Mouse (Mus musculus) heart, postnatal 0 days (tissue): ENCODE results near the gene Trim2. TPM values are rescaled to one million over a fixed set of nuclear protein-coding genes. Genes with fewer than 3 reads are reported as not detected.
A peak's percentile ranks its signal among the peaks of the same experiment; 100 is the strongest.

Experiments used
- ATAC-seq: fragments of 200-750 bp; cut with Nextera tagmentation; 2 replicates; pipeline ENCODE4 v1.8.0; 2017; ENCODE audit warnings: low read depth, moderate number of reproducible peaks, moderate library complexity; ENCODE audit not compliant: insufficient read depth
- DNase-seq: peaks from one replicate; pipeline ENCODE4 v3.0.0-alpha.2; 2016; ENCODE audit warnings: low spot score
- H3K27ac ChIP-seq: fragments of 300-500 bp; sonication (generic); 2 replicates; pipeline ENCODE4 v1.5.1; 2014; ENCODE audit warnings: low read depth, mild to moderate bottlenecking
- H3K27me3 ChIP-seq: fragments of 300-500 bp; sonication (generic); 2 replicates; pipeline ENCODE4 v1.6.1; 2014; ENCODE audit warnings: low read length, mixed read lengths; ENCODE audit not compliant: control insufficient read depth, insufficient read depth
- H3K36me3 ChIP-seq: fragments of 300-500 bp; sonication (generic); replicated peaks from 2 replicates; pipeline ENCODE4 v1.6.1; 2014; ENCODE audit warnings: low read length, mixed read lengths; ENCODE audit not compliant: control insufficient read depth, insufficient read depth
- H3K4me1 ChIP-seq: fragments of 300-500 bp; sonication (generic); 2 replicates; pipeline ENCODE4 v1.6.1; 2014; ENCODE audit warnings: antibody characterized with exemption; ENCODE audit not compliant: control insufficient read depth, insufficient read depth
- H3K4me2 ChIP-seq: fragments of 300-500 bp; sonication (generic); 2 replicates; pipeline ENCODE4 v1.6.1; 2014; ENCODE audit warnings: low read depth, mild to moderate bottlenecking, low read length, moderate library complexity
- H3K4me3 ChIP-seq: fragments of 300-500 bp; sonication (generic); 2 replicates; pipeline ENCODE4 v1.5.1; 2014; ENCODE audit warnings: low read depth, low read length
- H3K9ac ChIP-seq: fragments of 300-500 bp; sonication (generic); replicated peaks from 2 replicates; pipeline ENCODE4 v1.6.1; 2014; ENCODE audit warnings: low read depth, low read length, mixed read lengths
- H3K9me3 ChIP-seq: fragments of 300-500 bp; sonication (generic); replicated peaks from 2 replicates; pipeline ENCODE4 v1.6.1; 2016; ENCODE audit warnings: low read length; ENCODE audit not compliant: control insufficient read depth
- CTCF ChIP-seq: IDR thresholded peaks from 2 replicates; pipeline ENCODE4 v1.5.1; 2016; ENCODE audit warnings: antibody characterized with exemption, control low read depth, low read depth
- EP300 ChIP-seq: IDR thresholded peaks from 2 replicates; pipeline ENCODE4 v1.6.1; 2016; ENCODE audit warnings: antibody characterized with exemption, low read depth
- WGBS: fragments of 180-500 bp; shearing (Covaris S2); extraction: QIAGEN DNeasy Blood & Tissue Kit; methylation state at CpG from one replicate; pipeline ENCODE4 v1.1.7; 2014; 5-methylcytosine and 5-hydroxymethylcytosine counted together
- polyA plus RNA-seq: library from polyadenylated mRNA; unstranded; fragments of >200 nt; fragmentation: Nextera tagmentation; extraction: Ambion mirVana; gene quantifications from 2 replicates; pipeline ENCODE4 v1.2.1, GENCODE M21; 2015
- total RNA-seq: library from RNA; depleted of rRNA; stranded (reverse); fragments of >200 nt; gene quantifications from 2 replicates; pipeline ENCODE4 v1.2.3, GENCODE M21; 2014; ENCODE audit warnings: low replicate concordance

The Trim2 gene
- total and polyA plus RNA-seq, 2 experiments from 2014 or later, result 6.0 to 6.1 TPM

- H3K36me3 ChIP-seq, result no peaks in the 10 kb centered on the region
- 55% methylated on average over 22 of the region's 22 CpGs for WGBS
- 0 out of 2 replicates have a peak, but pooled peaks cover 3% of the 10 kb centered on the region for H3K27me3 ChIP-seq
- no peak overlapping the region for H3K4me3 ChIP-seq
- no peak overlapping the region for H3K9ac ChIP-seq
- TF ChIP-seq CTCF (peak; percentile 55), EP300 (no peak)
- DNase-seq, result no peak
- H3K27ac ChIP-seq, result no peak overlapping the region
- no peak for ATAC-seq
- peak overlapping the region; percentile 24; the same call in 1 of the 2 replicates for H3K4me2 ChIP-seq
- H3K9me3 ChIP-seq, result no peaks in the 10 kb centered on the region
- no peaks in the 10 kb centered on the region for H3K4me1 ChIP-seq
Measured at GRCm38 (mm10) chr3:84333400-84334349, 27.0 kb upstream of the Trim2 start.

- Histone ChIP-seq H3K9me3 (no peaks in the 10 kb centered on the region), H3K27ac (no peak overlapping the region), H3K27me3 (0 out of 2 replicates have a peak, but pooled peaks cover 3% of the 10 kb centered on the region), H3K9ac (no peak overlapping the region), H3K4me3 (no peak overlapping the region), H3K4me2 (no peak overlapping the region), H3K36me3 (no peaks in the 10 kb centered on the region), H3K4me1 (no peaks in the 10 kb centered on the region)
- no peak for ATAC-seq
- no peak for DNase-seq
- WGBS, result 76% methylated on average over 2 of the region's 2 CpGs
- no peak for TF ChIP-seq CTCF
- TF ChIP-seq EP300, result no peak
Measured at GRCm38 (mm10) chr3:84330210-84330609, 23.5 kb upstream of the Trim2 start.

- Histone ChIP-seq H3K27ac (peak overlapping the region; percentile 50; the same call in 1 of the 2 replicates), H3K36me3 (no peaks in the 10 kb centered on the region), H3K9me3 (no peaks in the 10 kb centered on the region), H3K27me3 (no peaks in the 10 kb centered on the region), H3K9ac (no peak overlapping the region), H3K4me2 (no peak overlapping the region), H3K4me1 (0 out of 2 replicates have a peak, but pooled peaks cover 6% of the 10 kb centered on the region), H3K4me3 (no peak overlapping the region)
- peak; percentile 67 for DNase-seq
- WGBS, result 68% methylated on average over 12 of the region's 12 CpGs
- ATAC-seq, result peak; percentile 83
- peak; percentile 90 for TF ChIP-seq EP300
- TF ChIP-seq CTCF, result no peak
Measured at GRCm38 (mm10) chr3:84324967-84325441, 18.3 kb upstream of the Trim2 start.

GRCm38 (mm10) chr3:84324478-84324877 lies 17.8 kb upstream of the Trim2 start:
- Histone ChIP-seq H3K36me3 (no peaks in the 10 kb centered on the region), H3K4me2 (peak overlapping the region; percentile 14; the same call in 1 of the 2 replicates), H3K27ac (peak overlapping the region; percentile 50), H3K9me3 (no peaks in the 10 kb centered on the region), H3K4me3 (no peak overlapping the region), H3K9ac (no peak overlapping the region), H3K27me3 (no peaks in the 10 kb centered on the region), H3K4me1 (peaks cover 11% of the 10 kb centered on the region)
- DNase-seq, result no peak
- TF ChIP-seq CTCF (no peak), EP300 (no peak)
- peak; percentile 53 for ATAC-seq
- 31% methylated on average over 3 of the region's 3 CpGs for WGBS

GRCm38 (mm10) chr3:84324000-84324399 lies 17.3 kb upstream of the Trim2 start:
- H3K27ac ChIP-seq, result peak overlapping the region; percentile 50
- H3K4me2 ChIP-seq, result peak overlapping the region; percentile 14; the same call in 1 of the 2 replicates
- H3K4me3 ChIP-seq, result no peak overlapping the region
- no peak for DNase-seq
- 30% methylated on average over 6 of the region's 6 CpGs for WGBS
- no peak overlapping the region for H3K9ac ChIP-seq
- no peaks in the 10 kb centered on the region for H3K36me3 ChIP-seq
- H3K4me1 ChIP-seq, result peaks cover 16% of the 10 kb centered on the region
- TF ChIP-seq EP300, result no peak
- no peak for TF ChIP-seq CTCF
- H3K9me3 ChIP-seq, result no peaks in the 10 kb centered on the region
- ATAC-seq, result no peak; the same call in 1 of the 2 replicates
- H3K27me3 ChIP-seq, result no peaks in the 10 kb centered on the region
